Mouse (Mus musculus) pancreas, adult 10 weeks (tissue): Measurements from ENCODE around the gene Ppp2r2d. TPM values are rescaled to one million over a fixed set of nuclear protein-coding genes. Genes with fewer than 3 reads are reported as not detected.

Source experiments
- polyA plus RNA-seq: library from polyadenylated mRNA; stranded (reverse); fragments of 350-450 nt; fragmentation: Illumina TruSeq; extraction: RNeasy Lipid Tissue Mini Kit (QIAGEN cat#74804); gene quantifications from one replicate; pipeline ENCODE4 v1.2.3, GENCODE M21; 2015; ENCODE audit warnings: low read depth, low replicate concordance; ENCODE audit not compliant: insufficient read depth

The Ppp2r2d gene
- 8.1 TPM for polyA plus RNA-seq

GRCm38 (mm10) chr7:138845544-138846391 is at the start of gene Ppp2r2d, which contains the start of gene Mapk1ip1:
Ppp2r2d (plus strand) TSS chr7:138846079.
Mapk1ip1 (minus strand) TSS chr7:138846273.

GRCm38 (mm10) chr7:138909277-138910192 is 63.7 kb downstream of the Ppp2r2d start, which contains the start of gene Bnip3:
Bnip3 (minus strand) TSS chr7:138909519.

Other genes with a start within 250 kb of the Ppp2r2d start
- 16.0 TPM for gene Mapk1ip1, start 194 bp downstream of the Ppp2r2d start, polyA plus RNA-seq
- gene Bnip3, start 63.4 kb downstream of the Ppp2r2d start, polyA plus RNA-seq = 14.2 TPM
- not detected for gene Jakmip3, start 94.7 kb downstream of the Ppp2r2d start, polyA plus RNA-seq
- gene Dpysl4, start 239.9 kb downstream of the Ppp2r2d start, polyA plus RNA-seq = 1.5 TPM